Mouse (Mus musculus) C2C12 (cell line): ENCODE measurements around the gene Sgo1.

Source experiments
- CTCF ChIP-seq: IDR thresholded peaks from one replicate; pipeline ENCODE4 v1.5.1; 2011; ENCODE audit not compliant: control insufficient read depth, insufficient read depth, insufficient read length
- FOSL1 ChIP-seq: IDR thresholded peaks from one replicate; pipeline ENCODE4 v1.8.0; 2011; ENCODE audit warnings: mild to moderate bottlenecking, low read length; ENCODE audit not compliant: poor library complexity, insufficient read depth, severe bottlenecking
- MAX ChIP-seq: IDR thresholded peaks from one replicate; pipeline ENCODE4 v1.6.1; 2011; ENCODE audit warnings: mild to moderate bottlenecking, control low read depth
- MYOD1 ChIP-seq: IDR thresholded peaks from one replicate; pipeline ENCODE4 v1.6.1; 2011; ENCODE audit warnings: low read depth; ENCODE audit not compliant: control insufficient read depth, insufficient read length
- MYOG ChIP-seq: IDR thresholded peaks from one replicate; pipeline ENCODE4 v1.6.1; 2011; ENCODE audit not compliant: control insufficient read depth, insufficient read length; ENCODE audit errors: extremely low read depth
- USF1 ChIP-seq: IDR thresholded peaks from one replicate; pipeline ENCODE4 v1.6.1; 2011; ENCODE audit warnings: low read depth, mild to moderate bottlenecking, control low read depth, moderate library complexity

GRCm38 (mm10) chr17:53670453-53670852 lies 18.7 kb downstream of the Sgo1 start:
- no peak for TF ChIP-seq FOSL1
- TF ChIP-seq CTCF, result no peak
- TF ChIP-seq USF1, result no peak
- TF ChIP-seq MYOD1, result no peak
- TF ChIP-seq MAX, result no peak
- TF ChIP-seq MYOG, result no peak
